Mouse (Mus musculus): ENCODE measurements at regions not wholly inside any gene's neighbourhood (a gene's known extent, or its start where the extent isn't known, plus 50 kb on each side); places are given as distances from the start of the nearest gene placed in this dataset.

GRCm38 (mm10) chr11:114184970-114185882 is 118.4 kb upstream of the Sdk2 start:
- POLR2A ChIA-PET: no interaction called here
- H3K27me3 ChIP-seq: no peaks in the 10 kb centered on the region
- ATAC-seq (no peak), DNase-seq (ENCODE audit: low read depth, low spot score) (no peak)
- in situ Hi-C loops (cut with MboI; ENCODE audit: low pct_unique_long_range_greater_than_20kb): no loop called here
- TF ChIP-seq CTCF (IDR thresholded peaks at IDR 0.05): no peak
- CTCF ChIA-PET: interaction anchor here (1.4 kb wide), 1 partner anchor 9 kb away, joined by 3 read pairs; no protein-coding TSS in a partner anchor

GRCm38 (mm10) chr11:114184431-114184830 is 117.6 kb upstream of the Sdk2 start:
- in situ Hi-C loops (cut with MboI; ENCODE audit: low pct_unique_long_range_greater_than_20kb): no loop called here

DNA sequence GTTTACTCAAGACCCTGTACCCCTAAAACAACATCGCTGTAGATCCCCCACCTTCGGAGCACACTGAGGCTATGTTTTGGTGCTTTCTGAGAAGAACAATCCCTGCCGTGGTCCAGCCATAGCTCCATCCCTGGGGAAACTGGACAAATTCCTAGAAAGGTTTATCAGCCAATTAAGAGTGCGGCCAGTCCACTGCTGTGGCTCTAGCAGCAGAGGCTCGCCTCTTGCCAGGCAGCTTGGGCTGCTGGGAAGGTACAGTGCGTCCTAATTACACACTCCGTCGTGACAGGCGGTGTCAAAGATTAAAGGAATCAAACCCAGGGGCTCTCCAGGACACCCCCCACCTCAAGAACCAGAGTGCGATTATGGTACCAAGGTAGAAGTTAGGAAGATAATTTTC is 116.4 kb upstream of the Sdk2 start:
- ChIA-PET POLR2A (no interaction called here), CTCF (no interaction called here)
- ATAC-seq (no peak), DNase-seq (ENCODE audit: low read depth, low spot score) (no peak)
- H3K27me3 ChIP-seq: no peaks in the 10 kb centered on the region
- in situ Hi-C loops (cut with MboI; ENCODE audit: low pct_unique_long_range_greater_than_20kb): no loop called here
- no peak for TF ChIP-seq CTCF (IDR thresholded peaks at IDR 0.05)

More at GRCm38 (mm10) chr11:114184431-114184830, 117.6 kb upstream of the Sdk2 start:
- TF ChIP-seq CTCF (IDR thresholded peaks at IDR 0.05): no peak
- POLR2A ChIA-PET: no interaction called here
- CTCF ChIA-PET: interaction anchor here (1.4 kb wide), 1 partner anchor 10 kb away, joined by 3 read pairs; no protein-coding TSS in a partner anchor
- ATAC-seq (no peak), DNase-seq (ENCODE audit: low read depth, low spot score) (no peak)
- H3K27me3 ChIP-seq: no peaks in the 10 kb centered on the region

GRCm38 (mm10) chr11:114178746-114179472 is 112.1 kb upstream of the Sdk2 start:
- TF ChIP-seq CTCF (IDR thresholded peaks at IDR 0.05): no peak
- no peaks in the 10 kb centered on the region for H3K27me3 ChIP-seq
- CTCF ChIA-PET: no interaction called here
- in situ Hi-C loops (cut with MboI; ENCODE audit: low pct_unique_long_range_greater_than_20kb): no loop called here
- ATAC-seq: no peak
- no peak for DNase-seq (ENCODE audit: low read depth, low spot score)
- POLR2A ChIA-PET: no interaction called here

GRCm38 (mm10) chr11:114177789-114178188 is 110.9 kb upstream of the Sdk2 start:
- POLR2A ChIA-PET: no interaction called here
- CTCF ChIA-PET: no interaction called here
- in situ Hi-C loops (cut with MboI; ENCODE audit: low pct_unique_long_range_greater_than_20kb): no loop called here

GRCm38 (mm10) chr11:114177281-114177680 is 110.4 kb upstream of the Sdk2 start:
- CTCF ChIA-PET: no interaction called here
- ATAC-seq: no peak
- in situ Hi-C loops (cut with MboI; ENCODE audit: low pct_unique_long_range_greater_than_20kb): no loop called here
- POLR2A ChIA-PET: no interaction called here
- no peak for DNase-seq (ENCODE audit: low read depth, low spot score)
- TF ChIP-seq CTCF (IDR thresholded peaks at IDR 0.05): no peak
- no peaks in the 10 kb centered on the region for H3K27me3 ChIP-seq

More at GRCm38 (mm10) chr11:114177789-114178188, 110.9 kb upstream of the Sdk2 start:
- ATAC-seq (no peak), DNase-seq (ENCODE audit: low read depth, low spot score) (no peak)
- no peak for TF ChIP-seq CTCF (IDR thresholded peaks at IDR 0.05)
- H3K27me3 ChIP-seq: no peaks in the 10 kb centered on the region

DNA sequence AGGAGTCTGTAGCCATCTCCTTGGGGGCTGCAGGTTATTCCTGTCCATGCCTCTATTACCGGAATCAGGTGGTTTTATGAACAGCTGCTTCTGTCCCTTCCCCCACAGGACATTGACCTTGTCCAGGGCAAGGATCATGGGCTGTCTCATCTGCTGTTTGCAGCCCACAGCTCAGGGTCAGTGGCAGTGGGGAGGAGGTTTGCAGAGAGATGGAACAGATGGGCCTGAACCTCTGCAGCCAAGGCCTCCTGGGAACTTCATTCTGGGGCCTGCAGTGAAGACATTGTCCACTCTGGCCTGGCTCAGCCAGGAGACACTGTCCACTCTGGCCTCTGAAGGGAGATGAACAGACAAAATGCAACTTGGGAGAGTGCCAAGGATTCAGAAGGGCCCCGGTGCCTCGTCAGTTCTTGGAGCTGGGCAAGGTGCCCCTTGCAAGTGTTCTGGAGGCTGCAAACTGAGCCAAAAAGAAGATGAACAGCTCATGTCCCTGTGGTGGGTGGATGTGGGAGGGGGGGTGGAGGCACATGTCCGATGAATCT is 109.9 kb upstream of the Sdk2 start:
- H3K27me3 ChIP-seq: no peaks in the 10 kb centered on the region
- ChIA-PET POLR2A (interaction anchor here (0.5 kb wide), 1 partner anchor 17 kb away, joined by 3 read pairs; no protein-coding TSS in a partner anchor), CTCF (no interaction called here)
- in situ Hi-C loops (cut with MboI; ENCODE audit: low pct_unique_long_range_greater_than_20kb): no loop called here
- DNase-seq (ENCODE audit: low read depth, low spot score) (no peak), ATAC-seq (no peak)
- TF ChIP-seq CTCF (IDR thresholded peaks at IDR 0.05): no peak

- H3K27me3 ChIP-seq: no peaks in the 10 kb centered on the region
- ATAC-seq: no peak
- CTCF ChIA-PET: no interaction called here
- in situ Hi-C loops (cut with MboI; ENCODE audit: low pct_unique_long_range_greater_than_20kb): no loop called here
- DNase-seq (ENCODE audit: low read depth, low spot score): no peak
- no peak for TF ChIP-seq CTCF (IDR thresholded peaks at IDR 0.05)
- POLR2A ChIA-PET: no interaction called here
These were observed 108.7 kb upstream of the Sdk2 start for GRCm38 (mm10) chr11:114175437-114176131.

DNA sequence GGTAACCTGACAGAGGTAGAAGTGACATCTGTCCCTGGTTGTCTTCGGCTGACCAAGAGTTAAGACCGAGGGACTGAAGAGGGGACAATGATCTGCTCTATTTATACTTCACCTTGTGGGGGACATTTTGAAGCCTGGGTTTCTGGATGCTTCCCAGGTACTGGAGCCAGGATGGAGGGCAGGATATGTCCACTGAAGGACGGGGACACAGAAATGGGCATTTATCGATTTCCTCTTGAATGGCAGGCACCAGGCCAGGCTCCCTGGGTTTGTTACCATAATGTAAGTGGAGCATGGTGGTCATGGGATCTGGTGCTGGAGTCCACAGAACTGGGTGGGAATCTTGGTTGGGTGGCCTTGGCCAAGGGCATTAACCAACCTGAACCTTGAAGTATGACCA is 108.0 kb upstream of the Sdk2 start:
- no peak for ATAC-seq
- DNase-seq (ENCODE audit: low read depth, low spot score): no peak
- no peak for TF ChIP-seq CTCF (IDR thresholded peaks at IDR 0.05)
- in situ Hi-C loops (cut with MboI; ENCODE audit: low pct_unique_long_range_greater_than_20kb): no loop called here
- POLR2A ChIA-PET: no interaction called here
- CTCF ChIA-PET: no interaction called here
- H3K27me3 ChIP-seq: no peaks in the 10 kb centered on the region

- peaks cover 8% of the 10 kb centered on the region for H3K27me3 ChIP-seq
- ChIA-PET CTCF (no interaction called here), POLR2A (no interaction called here)
- no peak for DNase-seq (ENCODE audit: low read depth, low spot score)
- no peak for ATAC-seq
- in situ Hi-C loops (cut with MboI; ENCODE audit: low pct_unique_long_range_greater_than_20kb): no loop called here
- TF ChIP-seq CTCF (IDR thresholded peaks at IDR 0.05): no peak
These were observed 101.4 kb upstream of the Sdk2 start for GRCm38 (mm10) chr11:114168231-114168661.
